Mouse (Mus musculus) limb, embryonic 11.5 days (tissue): ENCODE results near the gene Ipo5. TPM values are rescaled to one million over a fixed set of nuclear protein-coding genes. Genes with fewer than 3 reads are reported as not detected.

Experiments
- ATAC-seq: fragments of 200-750 bp; cut with Nextera tagmentation; 2 replicates; pipeline ENCODE4 v1.8.0; 2017; ENCODE audit warnings: low read depth; ENCODE audit not compliant: insufficient number of reproducible peaks, low FRiP score, low TSS enrichment
- DNase-seq: peaks from one replicate; pipeline ENCODE4 v3.0.0-alpha.2; 2015; ENCODE audit warnings: low spot score
- H3K27ac ChIP-seq: fragments of 300-500 bp; sonication (generic); replicated peaks from 2 replicates; pipeline ENCODE4 v1.5.1; 2014; ENCODE audit warnings: low read depth, mild to moderate bottlenecking, low read length
- H3K27me3 ChIP-seq: fragments of 300-500 bp; sonication (generic); 2 replicates; pipeline ENCODE4 v1.6.1; 2014; ENCODE audit warnings: mild to moderate bottlenecking, low read length, mixed read lengths; ENCODE audit not compliant: control insufficient read depth, insufficient read depth
- H3K36me3 ChIP-seq: fragments of 300-500 bp; sonication (generic); 2 replicates; pipeline ENCODE4 v1.6.1; 2014; ENCODE audit warnings: mild to moderate bottlenecking, low read length, moderate library complexity, mixed read lengths; ENCODE audit not compliant: control insufficient read depth, insufficient read depth
- H3K4me1 ChIP-seq: fragments of 300-500 bp; sonication (generic); 2 replicates; pipeline ENCODE4 v1.6.1; 2014; ENCODE audit warnings: low read length, mixed read lengths; ENCODE audit not compliant: control insufficient read depth, insufficient read depth
- H3K4me2 ChIP-seq: fragments of 300-500 bp; sonication (generic); 2 replicates; pipeline ENCODE4 v1.6.1; 2014; ENCODE audit warnings: low read depth, mild to moderate bottlenecking, moderate library complexity; ENCODE audit not compliant: severe bottlenecking
- H3K4me3 ChIP-seq: fragments of 300-500 bp; sonication (generic); 2 replicates; pipeline ENCODE4 v1.5.1; 2014; ENCODE audit warnings: low read depth, low read length
- H3K9ac ChIP-seq: fragments of 300-500 bp; sonication (generic); 2 replicates; pipeline ENCODE4 v1.6.1; 2014; ENCODE audit warnings: mild to moderate bottlenecking, low read length
- H3K9me3 ChIP-seq: fragments of 300-500 bp; sonication (generic); 2 replicates; pipeline ENCODE4 v1.6.1; 2016; ENCODE audit warnings: low read length; ENCODE audit not compliant: control insufficient read depth
- WGBS: fragments of 180-500 bp; shearing (Covaris S2); extraction: QIAGEN DNeasy Blood & Tissue Kit; methylation state at CpG from one replicate; pipeline ENCODE4 v1.1.7; 2014; 5-methylcytosine and 5-hydroxymethylcytosine counted together
- polyA plus RNA-seq: library from polyadenylated mRNA; unstranded; fragments of >200 nt; fragmentation: Nextera tagmentation; extraction: Ambion mirVana; gene quantifications from 2 replicates; pipeline ENCODE4 v1.2.1, GENCODE M21; 2014

The Ipo5 gene
- polyA plus RNA-seq = 131 and 142 TPM in 2 replicates

- H3K4me2 ChIP-seq = peak within 1 kb of the TSS; percentile 92
- H3K9ac ChIP-seq = peak within 1 kb of the TSS; percentile 82
- peak within 1 kb of the TSS; percentile 78 for H3K4me3 ChIP-seq
- H3K36me3 ChIP-seq = no peaks in the 10 kb centered on the region
- no peaks in the 10 kb centered on the region for H3K9me3 ChIP-seq
- H3K27ac ChIP-seq = peak within 1 kb of the TSS; percentile 86
- H3K4me1 ChIP-seq = 0 out of 2 replicates have a peak, but pooled peaks cover 3% of the 10 kb centered on the region
- ATAC-seq (peak; percentile 96), DNase-seq (peak; percentile 98)
- no peaks in the 10 kb centered on the region for H3K27me3 ChIP-seq
- WGBS = under 1% methylated on average over 45 of the region's 83 CpGs
Observed at GRCm38 (mm10) chr14:120910733-120911324, at the start of gene Ipo5. TSS of gene Ipo5 (plus strand) at chr14:120911224.

GRCm38 (mm10) chr14:120863205-120863604 lies 47.8 kb upstream of the Ipo5 start:
- DNase-seq (no peak), ATAC-seq (no peak)
- Histone ChIP-seq H3K9me3 (peaks cover 4% of the 10 kb centered on the region; the same call in 1 of the 2 replicates), H3K27ac (no peak overlapping the region), H3K4me2 (no peak overlapping the region), H3K4me1 (no peaks in the 10 kb centered on the region), H3K9ac (no peak overlapping the region), H3K27me3 (no peaks in the 10 kb centered on the region), H3K4me3 (no peak overlapping the region), H3K36me3 (no peaks in the 10 kb centered on the region)
- WGBS = 93% methylated on average over 3 of the region's 3 CpGs

- no peak overlapping the region for H3K4me3 ChIP-seq
- ATAC-seq = no peak
- DNase-seq = no peak
- H3K9me3 ChIP-seq = no peaks in the 10 kb centered on the region
- 89% methylated on average over 4 of the region's 4 CpGs for WGBS
- H3K36me3 ChIP-seq = no peaks in the 10 kb centered on the region
- no peak overlapping the region for H3K4me2 ChIP-seq
- H3K27ac ChIP-seq = no peak overlapping the region
- H3K9ac ChIP-seq = no peak overlapping the region
- H3K4me1 ChIP-seq = no peaks in the 10 kb centered on the region
- no peaks in the 10 kb centered on the region for H3K27me3 ChIP-seq
Observed at GRCm38 (mm10) chr14:120864896-120865295, 46.1 kb upstream of the Ipo5 start.

- Histone ChIP-seq H3K27ac (no peak overlapping the region), H3K27me3 (no peaks in the 10 kb centered on the region), H3K36me3 (no peaks in the 10 kb centered on the region), H3K4me2 (no peak overlapping the region), H3K4me1 (no peaks in the 10 kb centered on the region), H3K4me3 (no peak overlapping the region), H3K9ac (no peak overlapping the region), H3K9me3 (no peaks in the 10 kb centered on the region)
- no peak for DNase-seq
- WGBS = 90% methylated on average over 8 of the region's 8 CpGs
- no peak for ATAC-seq
Observed at GRCm38 (mm10) chr14:120866573-120866972, 44.5 kb upstream of the Ipo5 start.

- ATAC-seq (no peak), DNase-seq (no peak)
- no peaks in the 10 kb centered on the region for H3K9me3 ChIP-seq
- H3K36me3 ChIP-seq = no peaks in the 10 kb centered on the region
- H3K9ac ChIP-seq = no peak overlapping the region
- H3K4me3 ChIP-seq = no peak overlapping the region
- no peak overlapping the region for H3K4me2 ChIP-seq
- H3K4me1 ChIP-seq = no peaks in the 10 kb centered on the region
- 94% methylated on average over 5 of the region's 5 CpGs for WGBS
- H3K27ac ChIP-seq = no peak overlapping the region
- H3K27me3 ChIP-seq = no peaks in the 10 kb centered on the region
Observed at GRCm38 (mm10) chr14:120867121-120867520, 43.9 kb upstream of the Ipo5 start.

GRCm38 (mm10) chr14:120868494-120868893 lies 42.5 kb upstream of the Ipo5 start:
- WGBS = 81% methylated on average over 8 of the region's 8 CpGs

GRCm38 (mm10) chr14:120870736-120871135 lies 40.3 kb upstream of the Ipo5 start:
- H3K27ac ChIP-seq = no peak overlapping the region
- ATAC-seq = no peak
- no peaks in the 10 kb centered on the region for H3K4me1 ChIP-seq
- no peaks in the 10 kb centered on the region for H3K9me3 ChIP-seq
- H3K4me3 ChIP-seq = no peak overlapping the region
- H3K9ac ChIP-seq = no peak overlapping the region
- H3K36me3 ChIP-seq = no peaks in the 10 kb centered on the region
- no peak for DNase-seq
- no peak overlapping the region for H3K4me2 ChIP-seq
- 84% methylated on average over 5 of the region's 5 CpGs for WGBS
- no peaks in the 10 kb centered on the region for H3K27me3 ChIP-seq

More at GRCm38 (mm10) chr14:120868494-120868893, 42.5 kb upstream of the Ipo5 start:
- Histone ChIP-seq H3K4me1 (no peaks in the 10 kb centered on the region), H3K27me3 (no peaks in the 10 kb centered on the region), H3K4me2 (no peak overlapping the region), H3K36me3 (no peaks in the 10 kb centered on the region), H3K4me3 (no peak overlapping the region), H3K27ac (no peak overlapping the region), H3K9me3 (no peaks in the 10 kb centered on the region), H3K9ac (no peak overlapping the region)
- ATAC-seq (no peak), DNase-seq (no peak)

GRCm38 (mm10) chr14:120874397-120874796 lies 36.6 kb upstream of the Ipo5 start:
- Histone ChIP-seq H3K4me1 (no peaks in the 10 kb centered on the region), H3K27ac (no peak overlapping the region), H3K4me3 (no peak overlapping the region), H3K36me3 (no peaks in the 10 kb centered on the region), H3K9me3 (no peaks in the 10 kb centered on the region), H3K27me3 (no peaks in the 10 kb centered on the region), H3K4me2 (no peak overlapping the region), H3K9ac (no peak overlapping the region)
- ATAC-seq (no peak), DNase-seq (no peak)
- 79% methylated on average over 7 of the region's 7 CpGs for WGBS

- no peaks in the 10 kb centered on the region for H3K27me3 ChIP-seq
- H3K4me1 ChIP-seq = no peaks in the 10 kb centered on the region
- no peak for ATAC-seq
- H3K36me3 ChIP-seq = no peaks in the 10 kb centered on the region
- no peak overlapping the region for H3K4me3 ChIP-seq
- DNase-seq = no peak
- no peak overlapping the region for H3K4me2 ChIP-seq
- H3K9me3 ChIP-seq = no peaks in the 10 kb centered on the region
- H3K27ac ChIP-seq = no peak overlapping the region
- H3K9ac ChIP-seq = no peak overlapping the region
- WGBS = 75% methylated on average over 9 of the region's 9 CpGs
Observed at GRCm38 (mm10) chr14:120875144-120875543, 35.9 kb upstream of the Ipo5 start.
